Mouse (Mus musculus): ENCODE results near the gene Zbtb26. TPM values are rescaled to one million over a fixed set of nuclear protein-coding genes. Genes with fewer than 3 reads are reported as not detected.

Zbtb26 gene
- polyA plus RNA-seq, 1 experiment from 2014 or later, result 3.9 TPM

DNA sequence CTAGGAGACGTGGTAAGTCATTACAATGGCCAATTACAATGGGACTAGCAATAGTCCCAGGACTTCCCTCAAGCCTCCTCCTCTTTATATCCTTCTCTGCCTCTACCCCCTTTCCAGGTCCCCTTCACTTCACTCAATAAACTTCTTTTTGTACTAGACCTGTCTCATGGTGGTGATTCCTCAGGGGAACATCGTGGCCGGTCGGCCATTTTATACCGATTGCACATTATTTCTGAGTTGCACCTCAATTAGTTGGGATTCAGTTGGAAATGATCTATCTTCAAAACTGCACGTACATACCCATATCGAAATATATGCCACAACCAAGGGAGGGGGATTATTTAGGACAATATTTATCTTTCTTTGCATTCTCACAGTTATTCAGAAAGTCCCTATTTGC is 11.3 kb downstream of the Zbtb26 start:
- Histone ChIP-seq H3K9me3 (no peaks in the 10 kb centered on the region), H3K4me3 (peak overlapping the region; percentile 95), H3K27ac (replicated peaks) (peak overlapping the region; percentile 93), H3K4me2 (peak overlapping the region; percentile 90), H3K27me3 (replicated peaks) (no peaks in the 10 kb centered on the region), H3K4me1 (peaks cover 14% of the 10 kb centered on the region), H3K9ac (peak overlapping the region; percentile 90), H3K36me3 (peaks cover 35% of the 10 kb centered on the region)
- ATAC-seq (ENCODE audit: extremely low read depth, insufficient number of reproducible peaks, low FRiP score, low TSS enrichment), result no peak
- WGBS, result 40% methylated on average over 7 of the region's 7 CpGs

DNA sequence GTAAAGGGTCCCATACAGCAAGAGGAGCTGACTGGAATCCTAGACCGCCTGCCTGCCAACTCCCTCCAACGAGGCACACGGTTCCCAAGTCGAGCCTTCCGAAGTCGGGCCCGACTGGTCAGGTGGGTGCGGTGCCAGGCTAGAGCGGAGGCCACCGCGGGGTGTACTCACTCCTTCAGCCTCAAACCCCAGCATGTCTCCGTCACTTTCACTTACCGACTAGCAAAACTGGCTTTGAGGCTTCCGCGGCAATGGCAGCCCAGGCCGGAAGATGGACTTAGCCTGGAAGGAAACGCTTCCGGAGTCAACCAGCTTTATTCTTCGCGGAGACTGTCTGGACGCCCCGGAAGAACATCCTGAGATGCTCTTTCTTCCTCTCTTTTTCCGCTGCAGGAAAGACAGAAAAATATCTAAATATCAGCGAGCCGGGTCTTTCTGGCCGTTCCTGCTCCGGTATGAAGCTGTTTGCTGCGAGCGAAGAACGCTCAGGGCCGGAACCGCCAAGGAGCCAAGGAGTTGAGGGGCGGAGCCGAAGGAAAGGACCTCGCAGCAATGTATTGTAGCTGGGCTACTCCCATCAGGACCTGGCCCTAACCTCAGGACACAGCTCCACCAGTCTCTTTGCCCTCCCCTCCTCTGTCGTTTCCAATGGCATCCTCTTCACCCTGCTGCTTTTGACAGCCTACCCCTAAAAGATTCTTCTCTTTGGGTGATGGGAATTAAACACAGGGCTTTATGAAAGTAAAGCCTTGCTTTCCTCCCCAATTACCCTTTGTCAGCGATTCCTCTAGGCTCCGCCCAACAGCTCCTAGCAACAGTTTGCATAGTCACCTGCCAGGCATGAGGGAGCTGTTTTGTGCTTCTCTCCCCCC is 12.1 kb downstream of the Zbtb26 start:
- Histone ChIP-seq H3K9ac (peak overlapping the region; percentile 90), H3K27me3 (replicated peaks) (no peaks in the 10 kb centered on the region), H3K4me1 (peaks cover 14% of the 10 kb centered on the region), H3K4me3 (peak overlapping the region; percentile 95), H3K27ac (replicated peaks) (peak overlapping the region; percentile 93), H3K9me3 (no peaks in the 10 kb centered on the region), H3K36me3 (peaks cover 30% of the 10 kb centered on the region), H3K4me2 (peak overlapping the region; percentile 90)
- whole genome bisulfite sequencing, result under 1% methylated on average over 38 of the region's 38 CpGs
- peak; percentile 91 for ATAC-seq (ENCODE audit: extremely low read depth, insufficient number of reproducible peaks, low FRiP score, low TSS enrichment)

DNA sequence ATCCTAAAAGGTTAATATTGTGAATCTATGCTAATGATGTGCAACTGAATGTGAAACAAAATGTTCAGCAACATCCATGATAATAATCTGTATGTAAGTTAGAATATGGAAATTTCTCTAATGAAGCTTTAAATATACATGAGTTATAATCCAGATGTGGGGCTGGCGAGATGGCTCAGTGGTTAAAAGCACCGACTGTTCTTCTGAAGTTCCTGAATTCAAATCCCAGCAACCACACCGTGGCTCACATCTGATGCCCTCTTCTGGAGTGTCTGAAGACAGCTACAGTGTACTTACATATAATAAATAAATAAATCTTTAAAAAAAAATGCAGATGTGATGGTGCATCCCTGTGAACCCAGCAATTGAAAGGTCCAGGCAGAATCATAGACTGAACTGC is 19.3 kb downstream of the Zbtb26 start:
- H3K27me3 ChIP-seq (replicated peaks), result no peaks in the 10 kb centered on the region

DNA sequence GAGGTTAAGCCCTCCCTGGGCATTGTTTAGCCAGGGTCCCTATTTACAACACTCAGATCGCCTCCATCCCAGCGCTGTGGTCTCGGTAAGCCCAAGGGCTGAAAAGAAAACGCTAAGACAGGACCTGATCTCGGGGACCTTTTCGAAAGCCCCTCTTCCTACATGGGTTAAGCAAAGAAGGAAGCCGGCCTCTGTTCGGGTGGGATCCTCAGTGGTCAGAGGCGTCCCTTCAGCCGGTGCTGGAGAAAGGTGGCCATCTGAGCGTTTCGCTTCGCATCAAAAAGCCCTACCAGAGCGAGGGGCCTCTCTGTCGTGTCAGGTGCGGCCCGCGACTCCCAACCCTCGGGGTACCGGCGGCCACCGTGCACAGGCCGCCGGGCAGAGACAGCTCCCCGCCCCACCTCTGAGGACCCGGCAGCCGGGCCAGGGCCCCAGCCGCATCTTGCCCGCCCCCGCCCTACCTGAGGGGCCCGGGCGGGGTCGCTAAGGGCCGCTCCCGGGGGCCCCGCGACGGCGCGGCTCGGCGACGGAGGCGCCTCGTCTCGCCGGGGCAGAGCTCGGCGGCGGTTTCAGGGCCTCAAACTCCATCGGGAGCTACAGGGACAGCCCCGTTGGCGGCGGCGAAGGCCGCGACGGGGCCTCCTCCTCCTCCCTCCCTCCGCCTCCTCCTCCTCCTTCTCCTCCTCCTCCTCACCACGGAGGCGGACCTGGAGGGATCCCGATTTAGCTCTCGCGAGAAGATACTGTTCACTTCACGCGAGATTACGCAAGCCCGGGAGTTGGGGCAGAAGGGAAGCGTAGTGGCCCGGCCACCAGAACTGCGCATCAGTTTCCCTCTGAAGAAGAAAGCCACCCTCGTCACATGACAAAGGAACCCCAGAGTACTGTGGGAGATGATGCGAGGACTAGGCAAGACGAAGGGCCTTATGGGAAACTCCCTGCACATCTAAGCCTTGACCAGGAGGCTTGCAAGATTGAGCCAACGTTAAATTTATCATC is 20.3 kb downstream of the Zbtb26 start, which contains the start of gene Rc3h2:
Gene Rc3h2 (minus strand): TSS at position 598 of the 999 bp plus-strand sequence.
- Histone ChIP-seq H3K36me3 (peaks cover 12% of the 10 kb centered on the region), H3K27ac (replicated peaks) (peak within 1 kb of the TSS; percentile 96), H3K4me1 (peaks cover 14% of the 10 kb centered on the region), H3K4me2 (peak within 1 kb of the TSS; percentile 83), H3K9me3 (no peaks in the 10 kb centered on the region), H3K9ac (peak within 1 kb of the TSS; percentile 97), H3K27me3 (replicated peaks) (no peaks in the 10 kb centered on the region), H3K4me3 (peak within 1 kb of the TSS; percentile 92)
- under 1% methylated on average over 74 of the region's 75 CpGs for WGBS
- peak; percentile 95 for ATAC-seq (ENCODE audit: extremely low read depth, insufficient number of reproducible peaks, low FRiP score, low TSS enrichment)

More for the DNA sequence above, 19.3 kb downstream of the Zbtb26 start:
- Histone ChIP-seq H3K4me3 (no peak overlapping the region), H3K9me3 (no peaks in the 10 kb centered on the region), H3K4me2 (no peak overlapping the region), H3K4me1 (peaks cover 14% of the 10 kb centered on the region), H3K36me3 (peaks cover 17% of the 10 kb centered on the region), H3K9ac (no peak overlapping the region), H3K27ac (replicated peaks) (no peak overlapping the region)
- ATAC-seq (ENCODE audit: extremely low read depth, insufficient number of reproducible peaks, low FRiP score, low TSS enrichment), result no peak
- 56% methylated on average over 3 of the region's 3 CpGs for WGBS

DNA sequence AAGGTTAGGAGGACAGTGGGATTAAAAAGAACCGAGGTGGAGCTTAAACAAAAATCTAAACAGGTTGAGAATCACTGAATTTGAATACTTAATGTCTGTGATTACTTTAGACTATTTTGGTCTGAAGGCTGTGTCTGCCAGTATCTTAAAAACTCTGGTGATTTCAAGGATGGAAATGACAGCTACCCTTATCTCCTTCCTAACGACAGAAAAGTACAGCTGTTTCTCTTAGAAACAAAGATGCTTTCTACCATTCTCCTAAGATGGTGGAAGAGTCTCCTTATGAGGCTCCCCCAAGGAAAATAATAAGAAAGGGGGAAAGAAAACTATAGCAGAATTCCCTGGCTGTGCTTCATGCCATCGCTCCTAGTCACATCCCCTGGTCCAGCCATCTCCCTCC is 21.0 kb downstream of the Zbtb26 start:
- H3K4me1 ChIP-seq, result peaks cover 14% of the 10 kb centered on the region
- peak overlapping the region; percentile 92 for H3K4me3 ChIP-seq
- peak overlapping the region; percentile 83 for H3K4me2 ChIP-seq
- peaks cover 12% of the 10 kb centered on the region; the same call in 1 of the 2 replicates for H3K36me3 ChIP-seq
- H3K27me3 ChIP-seq (replicated peaks), result no peaks in the 10 kb centered on the region
- no peak for ATAC-seq (ENCODE audit: extremely low read depth, insufficient number of reproducible peaks, low FRiP score, low TSS enrichment)
- no peaks in the 10 kb centered on the region for H3K9me3 ChIP-seq
- WGBS, result 5% methylated on average over 3 of the region's 3 CpGs
- H3K9ac ChIP-seq, result peak overlapping the region; percentile 97
- peak overlapping the region; percentile 96 for H3K27ac ChIP-seq (replicated peaks)

DNA sequence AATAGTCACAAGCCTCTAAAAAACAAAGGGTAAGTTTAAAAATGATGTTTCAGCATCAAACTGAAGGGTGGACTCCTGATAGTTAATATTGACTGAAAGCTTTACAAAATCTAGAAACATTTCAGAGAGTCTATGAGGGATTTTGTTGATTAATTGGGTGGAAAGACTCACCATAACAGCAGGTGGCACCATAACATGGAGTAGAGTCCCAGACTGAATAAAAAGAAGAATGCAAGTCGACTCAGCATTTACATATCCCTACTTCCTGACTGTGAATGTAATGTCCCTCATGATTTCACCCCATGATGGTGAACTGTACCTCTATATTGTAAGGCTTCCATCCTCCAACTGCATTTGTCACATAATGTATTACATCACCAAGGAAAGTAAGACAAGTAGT is 47.4 kb downstream of the Zbtb26 start:
- no peaks in the 10 kb centered on the region for H3K9me3 ChIP-seq

DNA sequence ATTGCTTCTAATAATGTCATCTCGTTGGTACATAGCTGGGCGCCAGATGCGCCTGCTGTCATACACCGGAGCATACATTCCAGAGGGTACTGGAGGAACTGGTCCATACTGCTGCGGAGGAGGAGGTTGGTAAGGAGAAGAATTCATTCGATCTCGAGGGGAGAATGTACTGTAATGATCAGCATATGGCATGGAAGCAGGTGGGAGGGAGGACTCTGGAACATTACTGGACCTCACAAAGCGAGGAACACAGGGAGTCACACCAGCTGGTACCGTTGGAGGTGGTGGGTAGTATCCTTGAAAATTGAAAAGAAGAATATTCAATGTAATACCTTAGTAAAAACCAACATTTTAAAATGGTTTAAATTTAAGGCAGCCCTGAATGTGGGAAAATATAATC is 60.0 kb downstream of the Zbtb26 start:
- Histone ChIP-seq H3K27me3 (replicated peaks) (no peaks in the 10 kb centered on the region), H3K36me3 (peaks cover 57% of the 10 kb centered on the region), H3K9ac (no peak overlapping the region), H3K27ac (replicated peaks) (no peak overlapping the region), H3K9me3 (no peaks in the 10 kb centered on the region), H3K4me1 (no peaks in the 10 kb centered on the region), H3K4me2 (no peak overlapping the region), H3K4me3 (no peak overlapping the region)
- WGBS, result 93% methylated on average over 9 of the region's 9 CpGs
- no peak for ATAC-seq (ENCODE audit: extremely low read depth, insufficient number of reproducible peaks, low FRiP score, low TSS enrichment)

More for the DNA sequence above, 47.4 kb downstream of the Zbtb26 start:
- Histone ChIP-seq H3K27ac (replicated peaks) (no peak overlapping the region), H3K4me2 (no peak overlapping the region), H3K9ac (no peak overlapping the region), H3K4me3 (no peak overlapping the region), H3K36me3 (peaks cover 68% of the 10 kb centered on the region), H3K27me3 (replicated peaks) (no peaks in the 10 kb centered on the region), H3K4me1 (no peaks in the 10 kb centered on the region)
- WGBS, result 61% methylated on average over 1 of the region's 1 CpGs
- ATAC-seq (ENCODE audit: extremely low read depth, insufficient number of reproducible peaks, low FRiP score, low TSS enrichment), result no peak

Other genes starting within 250 kb of the Zbtb26 start
- not detected in 2 replicates for gene Olfr366, start 231.6 kb downstream of the Zbtb26 start, polyA plus RNA-seq (2015; fragmentation: Nextera tagmentation; extraction: Ambion mirVana)
- not detected in 2 replicates for gene Olfr368, start 116.6 kb downstream of the Zbtb26 start, polyA plus RNA-seq (2015; fragmentation: Nextera tagmentation; extraction: Ambion mirVana)
- 29.7 and 33.4 TPM in 2 replicates for gene Pdcl, start 83.8 kb downstream of the Zbtb26 start, polyA plus RNA-seq (2015; fragmentation: Nextera tagmentation; extraction: Ambion mirVana)
- 9.0 and 9.6 TPM in 2 replicates for gene Rc3h2, start 20.2 kb downstream of the Zbtb26 start, polyA plus RNA-seq (2015; fragmentation: Nextera tagmentation; extraction: Ambion mirVana)
- gene Zbtb6, start within 50 bp of the Zbtb26 start, polyA plus RNA-seq (2015; fragmentation: Nextera tagmentation; extraction: Ambion mirVana), result 3.9 and 4.0 TPM in 2 replicates
- gene Rabgap1, start 144 bp upstream of the Zbtb26 start, polyA plus RNA-seq (2015; fragmentation: Nextera tagmentation; extraction: Ambion mirVana), result 25.8 and 26.1 TPM in 2 replicates
- gene Gpr21, start 73.2 kb upstream of the Zbtb26 start, polyA plus RNA-seq (2015; fragmentation: Nextera tagmentation; extraction: Ambion mirVana), result 0.64 and 0.78 TPM in 2 replicates